Mouse (Mus musculus) 416B (cell line): ENCODE data around the gene Arid3b.

ENCODE experiments used
- DNase-seq: peaks from one replicate; pipeline ENCODE4 v3.0.0; 2011; ENCODE audit warnings: low read depth

Arid3b gene

GRCm38 (mm10) chr9:57748137-57748536, 88.5 kb downstream of the Arid3b start:
- DNase-seq, result no peak

DNA sequence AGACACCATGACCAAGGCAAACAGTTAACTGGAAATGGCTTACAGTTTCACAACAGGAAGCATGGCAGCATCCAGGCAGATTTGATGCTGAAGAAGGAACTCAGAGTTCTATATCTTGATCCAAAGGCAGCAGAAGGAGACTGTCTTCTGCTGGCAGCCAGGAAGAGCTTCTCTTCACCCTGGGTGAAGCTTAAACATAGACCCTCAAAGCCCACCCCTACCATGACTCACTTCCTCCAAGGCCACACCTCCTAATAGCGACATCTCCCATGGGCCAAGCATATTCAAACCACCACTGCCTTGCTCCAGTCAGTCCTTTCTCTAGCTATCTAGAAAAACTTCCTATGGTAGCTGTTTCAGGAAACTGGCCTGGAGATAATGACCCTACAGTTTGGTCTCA, 89.5 kb downstream of the Arid3b start:
- DNase-seq, result peak; percentile 57

GRCm38 (mm10) chr9:57744462-57745091, 92.0 kb downstream of the Arid3b start:
- peak; percentile 82 for DNase-seq
